Mouse (Mus musculus): Measurements from ENCODE around the gene Slc39a8.

DNA sequence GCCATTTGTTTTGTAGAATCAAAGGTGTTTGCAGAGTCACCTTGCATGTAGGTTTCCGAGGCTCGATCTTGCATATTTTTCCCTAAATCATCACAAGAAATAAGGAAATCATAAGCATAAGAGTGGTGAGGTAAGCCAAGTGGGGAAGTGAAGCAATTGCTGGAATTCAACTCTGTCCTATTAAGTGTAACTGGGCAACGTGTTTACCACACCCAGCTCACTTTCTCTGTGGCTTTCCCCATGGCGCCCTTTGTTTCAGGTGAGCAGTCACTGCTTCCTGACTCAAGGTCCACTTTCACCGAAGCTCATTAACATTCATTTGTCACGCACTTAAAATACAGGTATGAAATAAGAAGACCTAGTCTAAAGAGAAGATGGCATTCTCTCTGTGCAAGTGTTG is 53.0 kb downstream of the Slc39a8 start:
- no peak for TF ChIP-seq CTCF (IDR thresholded peaks at IDR 0.05; ENCODE audit: extremely low read depth, insufficient read depth, low read length)
- TF ChIP-seq POLR2A (IDR thresholded peaks at IDR 0.05; ENCODE audit: extremely low read depth, insufficient read depth, low read length), result no peak

Data from cortical plate, adult 2 months (tissue).